In genomic region chr17:23755689-23756088, GRCm38 (mm10) we compare ENCODE assay signal across 19 mouse cellular contexts. TPM values are rescaled to one million over a fixed set of nuclear protein-coding genes. Genes with fewer than 3 reads are reported as not detected.
DNase-seq lines count a peak whose midpoint lies in the region; ATAC-seq and TF ChIP-seq lines count a peak whose summit lies in the region.
"Had no signal": no experiment of that assay in that cellular context is flagged by ENCODE, and none has a peak within 500 bp of the region (broad histone marks: within the 10 kb centered on the region; RNA-seq: fewer than 3 reads in every experiment).

No protein-coding gene starts in this region.

- peaks cover 15% of the 10 kb centered on the region for H3K36me3 ChIP-seq in liver, embryonic 13.5 days
- H3K36me3 ChIP-seq in ES-Bruce4 (ENCODE audit: control insufficient read depth, insufficient read depth, low read length, poor library complexity, severe bottlenecking) = peaks cover 3% of the 10 kb centered on the region; the same call in 1 of the 2 replicates

- no peaks in the 10 kb centered on the region for H3K9me3 ChIP-seq in liver, embryonic 13.5 days (replicated peaks)
- H3K9me3 ChIP-seq in ES-Bruce4 (replicated peaks; ENCODE audit: control insufficient read depth, insufficient read depth, low read length, poor library complexity, severe bottlenecking) = no peaks in the 10 kb centered on the region
- H3K9me3 ChIP-seq: embryonic facial prominence, embryonic 15.5 days; forebrain, embryonic 12.5 days; heart, embryonic 15.5 days; midbrain, embryonic 12.5 days; stomach, embryonic 15.5 days had no signal

- H3K4me1 ChIP-seq in liver, embryonic 13.5 days (replicated peaks) = no peaks in the 10 kb centered on the region
- H3K4me1 ChIP-seq in ES-Bruce4 (ENCODE audit: control insufficient read depth, insufficient read depth, low read length) = peaks cover 4% of the 10 kb centered on the region
- no peaks in the 10 kb centered on the region for H3K4me1 ChIP-seq in brown adipose tissue, adult 24 weeks (ENCODE audit: control insufficient read depth, insufficient read depth, insufficient read length, low read length)
- H3K4me1 ChIP-seq: embryonic facial prominence, embryonic 15.5 days; heart, embryonic 15.5 days; midbrain, embryonic 12.5 days; stomach, embryonic 15.5 days had no signal

- 67% methylated on average over 12 of the region's 13 CpGs for WGBS in liver, embryonic 13.5 days (ENCODE audit: insufficient replicate concordance)

- no peaks in the 10 kb centered on the region for H3K27me3 ChIP-seq in liver, embryonic 13.5 days
- H3K27me3 ChIP-seq in ES-Bruce4 (ENCODE audit: control insufficient read depth, insufficient read depth, low read length, poor library complexity, severe bottlenecking) = no peaks in the 10 kb centered on the region
- H3K27me3 ChIP-seq: embryonic facial prominence, embryonic 15.5 days; forebrain, embryonic 12.5 days; heart, embryonic 15.5 days; midbrain, embryonic 12.5 days; Patski; stomach, embryonic 15.5 days had no signal

- no peak for TF ChIP-seq EP300 in ES-Bruce4 (IDR thresholded peaks at IDR 0.05; ENCODE audit: insufficient read depth, low read depth, low read length)

- TF ChIP-seq CTCF in ES-Bruce4 (IDR thresholded peaks at IDR 0.05; ENCODE audit: low read depth, low read length) = no peak

- no peak for TF ChIP-seq POLR2A in ES-Bruce4 (IDR thresholded peaks at IDR 0.05; ENCODE audit: insufficient read depth, low read length)

- no peak overlapping the region for H3K4me3 ChIP-seq in liver, embryonic 13.5 days (replicated peaks)
- H3K4me3 ChIP-seq in ES-Bruce4 (ENCODE audit: low read depth, low read length) = 0 out of 2 replicates have a peak overlapping the region, but pooled peaks have one; percentile 26
- peak overlapping the region; percentile 45 for H3K4me3 ChIP-seq in brown adipose tissue, adult 24 weeks (ENCODE audit: insufficient read depth, low read depth, low read length)
- H3K4me3 ChIP-seq: embryonic facial prominence, embryonic 15.5 days; forebrain, embryonic 12.5 days; heart, embryonic 15.5 days; layer of hippocampus, adult 2 months; midbrain, embryonic 12.5 days; stomach, embryonic 15.5 days had no signal

- peak overlapping the region; percentile 19; the same call in 1 of the 2 replicates for H3K27ac ChIP-seq in liver, embryonic 13.5 days
- H3K27ac ChIP-seq in ES-Bruce4 (ENCODE audit: insufficient read depth, low read length) = no peak overlapping the region
- peak overlapping the region; percentile 94 for H3K27ac ChIP-seq in brown adipose tissue, adult 24 weeks (replicated peaks; ENCODE audit: low read depth, low read length)
- H3K27ac ChIP-seq: embryonic facial prominence, embryonic 15.5 days; forebrain, embryonic 12.5 days; heart, embryonic 15.5 days; layer of hippocampus, adult 2 months; liver, embryonic 14.5 days; midbrain, embryonic 12.5 days; stomach, embryonic 15.5 days had no signal

- no peak overlapping the region for H3K4me2 ChIP-seq in liver, embryonic 13.5 days
- H3K4me2 ChIP-seq: embryonic facial prominence, embryonic 15.5 days; forebrain, embryonic 12.5 days; heart, embryonic 15.5 days; midbrain, embryonic 12.5 days; stomach, embryonic 15.5 days had no signal

- DNase-seq in liver, embryonic 13.5 days = no peak
- DNase-seq in liver = no peak
- peak; percentile 68 for DNase-seq in kidney, postnatal 10 days
- DNase-seq in spleen, postnatal 4 days (ENCODE audit: low spot score in 2 of 2) = no peak
- no peak for DNase-seq in layer of hippocampus, adult 9-10 months (ENCODE audit: low spot score)
- DNase-seq: cerebellum, adult 18-20 months; gastrocnemius, postnatal 10 days; right cerebral cortex, postnatal 4 days; thymus, postnatal 36 days had no signal

- peak; percentile 52 for ATAC-seq in liver, embryonic 13.5 days (ENCODE audit: low read depth)
- ATAC-seq: Patski had no signal

- H3K9ac ChIP-seq in liver, embryonic 13.5 days = no peak overlapping the region
- H3K9ac ChIP-seq in ES-Bruce4 (ENCODE audit: low read depth, poor library complexity, severe bottlenecking) = no peak overlapping the region
- H3K9ac ChIP-seq: embryonic facial prominence, embryonic 15.5 days; forebrain, embryonic 12.5 days; heart, embryonic 15.5 days; liver, embryonic 14.5 days; midbrain, embryonic 12.5 days; stomach, embryonic 15.5 days had no signal

RNA-seq across cellular contexts. Expression of gene Kremen2, which starts 10.1 kb away (rescaled TPM):
- 0.10 and 0.17 TPM in 2 replicates for polyA plus RNA-seq in liver, embryonic 13.5 days (2015; fragmentation: Nextera tagmentation; extraction: Ambion mirVana)
- polyA plus RNA-seq in ES-Bruce4 (2011; ENCODE audit: insufficient read depth, insufficient read length, low read depth, missing spikeins) = 0.57 and 1.4 TPM in 2 replicates
- not detected in 2 replicates for polyA plus RNA-seq in brown adipose tissue, adult 24 weeks (2012; ENCODE audit: insufficient read depth, insufficient read length, missing spikeins)
- polyA plus RNA-seq: Patski had no signal

RNA-seq across cellular contexts. Expression of gene Paqr4, which starts 15.0 kb away (rescaled TPM):
- polyA plus RNA-seq in liver, embryonic 13.5 days (2015; fragmentation: Nextera tagmentation; extraction: Ambion mirVana) = 7.8 and 7.9 TPM in 2 replicates
- 2.4 and 2.7 TPM in 2 replicates for polyA plus RNA-seq in ES-Bruce4 (2011; ENCODE audit: insufficient read depth, insufficient read length, low read depth, missing spikeins)
- 4.0 and 5.1 TPM in 2 replicates for polyA plus RNA-seq in brown adipose tissue, adult 24 weeks (2012; ENCODE audit: insufficient read depth, insufficient read length, missing spikeins)

RNA-seq across cellular contexts. Expression of gene Flywch1, which starts 15.7 kb away (rescaled TPM):
- polyA plus RNA-seq in liver, embryonic 13.5 days (2015; fragmentation: Nextera tagmentation; extraction: Ambion mirVana) = 12.6 and 13.0 TPM in 2 replicates
- 32.9 and 34.2 TPM in 2 replicates for polyA plus RNA-seq in ES-Bruce4 (2011; ENCODE audit: insufficient read depth, insufficient read length, low read depth, missing spikeins)
- 25.8 and 26.8 TPM in 2 replicates for polyA plus RNA-seq in brown adipose tissue, adult 24 weeks (2012; ENCODE audit: insufficient read depth, insufficient read length, missing spikeins)

RNA-seq across cellular contexts. Expression of gene Pkmyt1, which starts 29.6 kb away (rescaled TPM):
- 26.6 and 27.8 TPM in 2 replicates for polyA plus RNA-seq in liver, embryonic 13.5 days (2015; fragmentation: Nextera tagmentation; extraction: Ambion mirVana)
- 26.5 and 27.7 TPM in 2 replicates for polyA plus RNA-seq in ES-Bruce4 (2011; ENCODE audit: insufficient read depth, insufficient read length, low read depth, missing spikeins)
- 1.8 TPM in 1 of 2 replicates, not detected in the other for polyA plus RNA-seq in brown adipose tissue, adult 24 weeks (2012; ENCODE audit: insufficient read depth, insufficient read length, missing spikeins)

RNA-seq across cellular contexts. Expression of gene Flywch2, which starts 30.2 kb away (rescaled TPM):
- 1.3 and 1.4 TPM in 2 replicates for polyA plus RNA-seq in liver, embryonic 13.5 days (2015; fragmentation: Nextera tagmentation; extraction: Ambion mirVana)
- polyA plus RNA-seq in ES-Bruce4 (2011; ENCODE audit: insufficient read depth, insufficient read length, low read depth, missing spikeins) = 10.7 and 13.1 TPM in 2 replicates
- 2.8 and 8.2 TPM in 2 replicates for polyA plus RNA-seq in brown adipose tissue, adult 24 weeks (2012; ENCODE audit: insufficient read depth, insufficient read length, missing spikeins)
